Mouse (Mus musculus) kidney, adult 8-10 months (tissue): Measurements from ENCODE around the gene Calhm4.
"Not testable (repeated sequence)": the region's sequence is repeated elsewhere in the genome, so short reads cannot be mapped to it uniquely, and the experiment has no call there.

ENCODE experiments used
- DNase-seq, 2 experiments: peaks; one replicate each; pipeline ENCODE4 v3.0.0; 2022

Gene Calhm4

GRCm38 (mm10) chr10:34044210-34044609 is at the start of gene Calhm4:
Gene Calhm4, minus strand, starts transcription at chr10:34044310.
- no peak for DNase-seq

- no peak for DNase-seq
These were observed 47.8 kb upstream of the Calhm4 start for GRCm38 (mm10) chr10:34091888-34092287.

- DNase-seq, result no peak
These were observed 46.4 kb upstream of the Calhm4 start for GRCm38 (mm10) chr10:34090481-34090880.

GRCm38 (mm10) chr10:34089517-34089916 is 45.4 kb upstream of the Calhm4 start:
- DNase-seq, result no peak

- DNase-seq, result no peak
These were observed 44.4 kb upstream of the Calhm4 start for GRCm38 (mm10) chr10:34088515-34088914.

GRCm38 (mm10) chr10:34086514-34086913 is 42.4 kb upstream of the Calhm4 start:
- DNase-seq, result no peak

- DNase-seq, result no peak
These were observed 30.6 kb upstream of the Calhm4 start for GRCm38 (mm10) chr10:34074522-34075200.

- no peak for DNase-seq
These were observed 27.5 kb upstream of the Calhm4 start for GRCm38 (mm10) chr10:34071650-34072049.

GRCm38 (mm10) chr10:34070999-34071492 is 26.9 kb upstream of the Calhm4 start:
- no peak for DNase-seq

- DNase-seq, result no peak
These were observed 25.5 kb upstream of the Calhm4 start for GRCm38 (mm10) chr10:34069606-34070005.

- DNase-seq, result no peak
These were observed 22.5 kb upstream of the Calhm4 start for GRCm38 (mm10) chr10:34066591-34066990.

- DNase-seq, result no peak
These were observed 9.9 kb upstream of the Calhm4 start for GRCm38 (mm10) chr10:34053987-34054386.

GRCm38 (mm10) chr10:34037401-34037800 is 6.7 kb downstream of the Calhm4 start, which contains the start of gene Trappc3l:
Gene Trappc3l, plus strand, starts transcription at chr10:34037597.
- no peak for DNase-seq

GRCm38 (mm10) chr10:34036587-34036986 is 7.5 kb downstream of the Calhm4 start:
- DNase-seq, result no peak

- peak; percentile 39 to 72 for DNase-seq
These were observed 10.3 kb downstream of the Calhm4 start for GRCm38 (mm10) chr10:34033630-34034305.

GRCm38 (mm10) chr10:34030322-34030721 is 13.8 kb downstream of the Calhm4 start:
- no peak for DNase-seq

- peak; percentile 98 to 99 for DNase-seq
These were observed 24.6 kb downstream of the Calhm4 start, which contains the start of gene Rwdd1 for GRCm38 (mm10) chr10:34019302-34020075. Gene Rwdd1, minus strand, starts transcription at chr10:34019624.

- DNase-seq, result no peak
These were observed 25.3 kb downstream of the Calhm4 start for GRCm38 (mm10) chr10:34018746-34019301.

- no peak for DNase-seq
These were observed 30.9 kb downstream of the Calhm4 start for GRCm38 (mm10) chr10:34013241-34013640.

GRCm38 (mm10) chr10:34012581-34012980 is 31.5 kb downstream of the Calhm4 start:
- no peak for DNase-seq

- DNase-seq, result no peak
These were observed 45.7 kb downstream of the Calhm4 start for GRCm38 (mm10) chr10:33998397-33998796.

GRCm38 (mm10) chr10:33996686-33997085 is 47.4 kb downstream of the Calhm4 start:
- DNase-seq, result not testable (repeated sequence)
